Mouse (Mus musculus): ENCODE measurements around the gene Fam120a.
A peak's percentile ranks its signal among the peaks of the same experiment; 100 is the strongest.

The Fam120a gene

DNA sequence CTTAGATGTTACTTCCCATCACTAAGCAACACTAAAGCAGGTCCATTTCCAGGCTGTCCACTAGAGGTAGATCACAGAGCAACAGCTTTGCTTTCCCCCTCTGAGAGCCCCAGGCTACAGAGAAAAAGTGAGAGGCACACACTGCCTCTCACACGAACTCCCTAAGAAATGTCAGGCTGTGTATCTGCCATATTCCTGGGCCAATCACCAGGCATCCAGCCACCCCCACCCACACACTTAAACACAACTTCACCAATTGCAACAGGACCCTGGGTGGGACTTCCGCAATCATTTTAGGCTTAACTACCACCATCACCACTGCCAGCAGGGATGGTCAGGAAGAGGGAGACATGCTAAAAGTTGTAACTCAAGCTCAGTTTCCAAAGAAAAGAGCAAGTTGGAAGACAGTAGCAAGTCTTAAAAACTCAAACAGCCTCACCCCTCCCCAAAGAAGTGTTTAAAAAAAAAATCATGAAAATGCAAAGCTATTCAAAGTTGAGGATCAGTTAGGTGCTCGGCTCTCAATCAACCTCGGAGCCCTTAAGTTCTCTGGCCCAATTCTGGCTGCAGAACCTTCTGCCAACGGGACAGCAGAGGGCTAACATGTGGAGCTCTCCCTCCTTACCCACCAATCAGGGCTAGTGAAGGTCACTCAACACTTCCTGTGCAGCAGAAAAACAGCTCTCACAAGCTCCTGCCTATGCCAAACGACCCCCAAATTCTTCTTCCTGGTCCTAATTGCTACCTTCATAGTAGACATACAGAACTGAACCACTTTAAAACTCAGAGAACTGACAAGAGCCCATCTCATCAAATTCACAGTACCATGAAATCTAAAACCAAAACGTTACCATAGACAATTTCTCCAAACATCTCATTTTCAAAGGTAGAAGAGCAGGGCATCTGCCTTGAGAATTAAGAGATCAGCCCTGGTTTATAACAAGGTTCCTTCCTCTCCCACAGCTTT, 2.0 kb downstream of the Fam120a start:
- DNase-seq (ENCODE audit: low read depth, low spot score) = peak; percentile 72

- no peak for DNase-seq (ENCODE audit: low read depth, low spot score)
These were observed 3.0 kb downstream of the Fam120a start for GRCm38 (mm10) chr13:48964850-48965249.

- DNase-seq (ENCODE audit: low read depth, low spot score) = no peak
These were observed 4.7 kb downstream of the Fam120a start for GRCm38 (mm10) chr13:48963111-48963510.

DNA sequence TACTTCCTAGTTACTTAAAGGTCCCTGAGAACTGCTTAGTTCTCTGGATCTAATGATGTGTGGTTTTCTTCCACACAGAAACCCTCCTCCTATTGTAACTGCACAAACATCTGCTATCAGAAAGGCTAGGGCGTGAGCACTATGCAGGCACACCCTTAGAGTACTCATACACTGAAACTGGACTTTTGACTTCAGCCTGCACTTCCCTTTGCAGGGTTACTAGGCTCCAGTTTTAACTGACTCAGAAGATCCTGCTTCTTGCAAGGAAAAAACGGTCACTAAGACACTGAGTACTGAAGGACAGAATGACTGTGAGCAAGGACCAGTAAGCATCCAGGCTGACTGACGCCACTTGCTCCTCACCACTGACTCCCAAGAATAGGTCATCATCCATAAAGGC, 5.3 kb downstream of the Fam120a start:
- no peak for DNase-seq (ENCODE audit: low read depth, low spot score)

DNA sequence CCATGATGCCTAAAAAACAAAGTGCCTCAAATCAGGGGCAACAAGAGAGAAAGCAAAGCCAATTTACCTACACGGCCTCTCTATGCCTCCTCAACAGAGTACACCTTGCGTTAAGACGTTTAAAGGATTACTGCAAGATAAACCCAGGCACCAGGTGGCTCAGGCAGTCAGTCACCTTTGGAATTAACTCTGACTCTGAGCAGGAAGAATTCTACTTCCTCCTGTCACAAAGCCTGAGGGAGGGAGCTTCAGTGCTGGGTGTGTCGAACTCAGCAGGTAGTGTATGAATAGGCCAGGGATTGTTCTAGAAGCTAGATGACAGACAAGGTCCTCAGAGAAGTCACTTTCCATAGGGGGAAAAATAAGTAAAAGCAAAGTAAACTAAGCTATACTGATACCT, 9.2 kb downstream of the Fam120a start:
- DNase-seq (ENCODE audit: low read depth, low spot score) = no peak

- no peak for DNase-seq (ENCODE audit: low read depth, low spot score)
These were observed 13.0 kb downstream of the Fam120a start for GRCm38 (mm10) chr13:48954825-48955224.

DNA sequence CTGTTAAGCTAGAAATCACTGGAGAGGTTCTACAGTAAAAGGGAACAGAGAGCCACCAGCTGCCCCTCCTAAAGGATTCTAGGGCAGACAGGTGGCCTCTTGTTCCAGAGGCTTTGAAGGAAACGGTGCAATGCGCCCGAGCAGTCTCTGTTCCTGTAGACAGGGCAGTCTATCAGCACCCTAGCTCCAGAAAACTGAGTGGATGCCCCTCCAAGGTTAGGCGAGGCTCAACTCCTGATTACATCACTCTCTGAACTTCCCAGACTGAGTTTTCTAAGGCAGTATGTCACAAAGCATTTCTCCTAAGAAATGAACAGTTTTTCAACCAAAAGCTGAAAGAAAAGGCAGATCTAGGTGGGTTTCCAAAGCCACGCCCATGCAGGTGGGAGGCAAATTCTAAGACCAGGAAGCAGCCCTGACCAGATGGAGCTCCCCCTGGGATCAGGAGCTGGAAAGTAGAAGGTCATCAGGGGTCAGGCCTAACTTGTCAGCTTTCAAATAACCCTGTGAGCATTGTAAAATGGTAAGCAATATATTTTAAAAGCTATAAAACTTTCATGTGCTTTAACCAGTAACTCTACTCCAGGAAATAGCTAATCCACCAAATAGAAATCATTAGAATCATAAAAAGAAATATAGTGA, 17.1 kb downstream of the Fam120a start:
- no peak for DNase-seq (ENCODE audit: low read depth, low spot score)

DNA sequence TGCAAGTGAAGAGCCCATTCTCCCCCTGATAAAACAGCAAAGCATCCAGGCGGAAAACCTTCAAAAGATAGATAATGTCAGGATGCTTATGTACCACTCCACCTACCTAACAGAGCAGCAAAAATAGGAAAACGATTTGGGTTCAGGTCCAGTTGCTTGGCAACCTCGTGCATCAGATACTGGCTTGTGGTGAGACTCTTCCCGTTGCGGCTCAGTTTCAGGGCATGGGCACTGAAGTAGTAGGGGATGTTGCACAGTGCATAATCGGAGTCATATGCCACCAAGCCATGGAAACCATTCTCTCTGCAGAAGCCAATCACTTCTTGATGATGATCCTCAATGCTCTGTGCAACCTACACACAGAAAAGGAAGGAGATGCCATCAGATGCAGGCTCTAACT, 18.9 kb downstream of the Fam120a start:
- DNase-seq (ENCODE audit: low read depth, low spot score) = no peak

DNA sequence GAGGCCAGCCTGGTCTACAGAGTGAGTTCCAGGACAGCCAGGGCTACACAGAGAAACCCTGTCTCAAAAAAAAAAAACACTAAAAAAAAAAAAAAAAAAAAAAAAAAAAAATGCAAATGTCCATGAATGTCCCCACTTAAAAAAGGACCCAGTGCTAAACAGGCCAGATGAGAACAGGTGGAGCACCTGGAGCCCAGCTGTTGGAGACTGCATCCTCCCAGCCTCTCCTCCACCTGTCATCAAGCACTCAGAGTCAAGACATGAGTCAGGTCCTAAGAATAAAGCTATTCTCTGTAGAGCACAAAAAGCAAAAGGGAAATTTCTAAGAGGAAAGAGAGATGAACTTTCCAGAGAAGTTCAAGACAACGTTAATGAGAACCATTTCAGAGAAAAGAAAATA, 23.2 kb downstream of the Fam120a start:
- no peak for DNase-seq (ENCODE audit: low read depth, low spot score)

GRCm38 (mm10) chr13:48942471-48942870, 25.3 kb downstream of the Fam120a start:
- no peak for DNase-seq (ENCODE audit: low read depth, low spot score)

DNA sequence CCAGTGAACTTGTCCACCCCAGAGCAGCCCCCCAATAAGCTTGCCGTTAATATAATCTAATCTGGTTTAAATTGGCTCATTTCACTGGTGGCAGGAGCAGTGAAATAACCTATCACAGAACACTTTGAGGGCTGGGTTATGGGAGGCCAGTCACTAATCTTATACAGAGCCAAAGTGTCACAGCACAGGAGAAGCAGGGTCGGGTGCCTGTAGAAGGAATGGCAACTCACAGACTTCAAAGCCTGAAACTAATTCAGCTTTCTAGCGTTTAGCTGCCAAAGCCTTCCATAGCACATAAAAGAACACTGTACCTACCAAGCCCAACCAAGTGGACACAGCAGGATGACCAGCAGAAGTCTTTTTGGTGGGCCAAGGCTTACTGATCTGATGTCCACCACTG, 26.0 kb downstream of the Fam120a start:
- DNase-seq (ENCODE audit: low read depth, low spot score) = no peak

DNA sequence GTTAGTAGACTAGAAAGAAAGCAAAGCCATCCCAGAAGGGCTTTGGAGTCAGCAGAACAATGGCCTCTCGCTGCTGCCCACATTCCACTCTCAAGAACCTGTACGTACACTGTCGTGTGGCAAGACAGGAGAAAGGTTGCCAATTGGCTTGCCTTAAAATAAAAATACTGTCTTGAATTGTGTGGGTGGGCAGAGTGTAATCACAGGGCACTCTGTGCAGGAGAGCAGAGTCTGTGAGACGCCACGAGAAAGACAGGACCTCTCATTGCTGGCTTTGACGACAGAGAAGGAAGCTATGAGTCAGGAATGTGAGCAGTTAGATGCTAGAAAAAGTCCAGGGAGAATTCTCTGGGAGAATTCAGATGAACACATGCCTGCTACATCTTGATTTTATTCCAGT, 33.2 kb downstream of the Fam120a start:
- no peak for DNase-seq (ENCODE audit: low read depth, low spot score)

DNA sequence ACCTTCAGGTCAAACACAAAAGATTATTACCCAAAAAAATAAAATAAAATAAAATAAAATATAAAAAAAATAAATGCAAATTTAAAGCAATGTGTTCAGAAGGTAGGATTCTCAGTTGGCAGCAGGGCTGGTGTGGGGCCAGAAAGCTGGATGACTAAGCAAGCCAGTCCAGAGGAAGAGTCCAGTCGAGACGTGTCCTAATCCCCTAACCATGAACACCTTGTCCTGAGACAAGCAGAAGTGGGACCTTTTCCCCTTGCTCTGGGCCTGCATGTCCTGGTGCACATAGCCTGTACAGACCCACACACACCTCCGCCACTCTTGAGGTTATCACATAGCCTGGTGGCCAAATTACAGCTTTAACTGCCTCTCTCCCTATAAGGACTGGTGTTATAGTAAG, 35.1 kb downstream of the Fam120a start:
- no peak for DNase-seq (ENCODE audit: low read depth, low spot score)

GRCm38 (mm10) chr13:48931687-48932086, 36.1 kb downstream of the Fam120a start:
- no peak for DNase-seq (ENCODE audit: low read depth, low spot score)

DNA sequence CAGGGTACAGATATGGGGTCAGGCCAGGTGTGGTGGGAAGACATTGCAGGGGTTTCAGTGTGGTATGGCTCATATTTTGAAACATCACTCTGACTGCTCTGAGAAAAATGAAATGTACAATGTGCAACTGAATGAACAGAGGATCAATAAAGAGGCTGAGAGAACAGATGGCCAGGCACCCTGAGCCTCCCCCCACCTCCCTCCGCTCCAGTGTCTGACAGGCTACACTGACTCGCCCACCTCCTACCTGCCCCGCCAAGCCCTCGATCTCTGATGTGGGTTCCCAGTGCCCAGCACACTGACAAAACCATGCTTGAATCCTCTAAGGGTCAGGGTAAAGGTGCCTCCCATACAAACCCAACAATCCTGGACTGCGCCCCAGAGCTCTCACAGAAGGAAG, 36.6 kb downstream of the Fam120a start:
- no peak for DNase-seq (ENCODE audit: low read depth, low spot score)

DNA sequence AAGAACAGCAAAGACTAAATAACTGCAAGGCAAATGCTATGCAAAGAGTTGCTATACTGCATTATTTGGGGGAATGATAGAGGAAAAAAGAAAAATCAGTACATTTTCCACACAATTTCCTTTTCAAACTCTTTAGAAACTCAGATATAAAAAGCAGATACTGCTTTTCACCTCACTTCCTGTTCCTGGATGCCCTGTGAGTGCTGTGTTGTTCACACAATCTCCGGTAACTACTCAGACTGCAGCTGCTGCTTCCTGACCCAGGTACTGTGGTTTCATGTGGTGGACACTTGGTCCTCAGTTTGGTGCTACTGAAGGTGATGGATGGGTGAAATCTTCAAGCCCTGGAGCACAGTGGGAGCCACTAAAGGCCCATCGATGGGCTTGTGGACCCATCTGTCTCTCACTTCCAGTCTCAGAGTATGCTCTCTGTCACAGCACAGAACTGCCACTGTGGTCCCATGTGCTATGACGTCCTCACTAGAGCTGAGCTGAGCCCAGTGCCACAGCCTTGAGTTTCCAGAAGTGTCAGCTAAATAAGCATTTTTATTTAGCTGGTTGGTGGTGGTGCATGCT, 38.2 kb downstream of the Fam120a start:
- peak; percentile 53 for DNase-seq (ENCODE audit: low read depth, low spot score)

- no peak for DNase-seq (ENCODE audit: low read depth, low spot score)
These were observed 40.2 kb downstream of the Fam120a start for GRCm38 (mm10) chr13:48927609-48928008.

DNA sequence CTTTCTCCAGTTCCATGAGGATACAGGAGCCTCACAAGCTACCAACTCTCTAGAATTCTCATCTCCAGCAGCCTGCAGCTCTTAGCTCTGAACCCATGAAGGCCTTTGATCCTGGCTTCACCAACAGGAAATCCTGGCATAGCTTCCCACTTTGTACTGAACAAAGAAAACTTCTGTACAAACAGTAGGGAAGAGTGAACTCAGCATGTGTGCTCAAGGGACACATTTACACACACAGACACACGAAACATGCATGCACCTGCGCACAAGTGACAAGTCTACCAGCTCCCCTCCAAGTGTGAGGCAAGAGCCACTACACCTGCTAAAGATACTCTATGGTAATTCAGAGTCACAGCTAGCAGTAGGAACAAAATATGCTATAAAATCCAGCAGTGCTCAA, 45.1 kb downstream of the Fam120a start:
- no peak for DNase-seq (ENCODE audit: low read depth, low spot score)

- no peak for DNase-seq (ENCODE audit: low read depth, low spot score)
These were observed 46.6 kb downstream of the Fam120a start for GRCm38 (mm10) chr13:48921256-48921655.

DNA sequence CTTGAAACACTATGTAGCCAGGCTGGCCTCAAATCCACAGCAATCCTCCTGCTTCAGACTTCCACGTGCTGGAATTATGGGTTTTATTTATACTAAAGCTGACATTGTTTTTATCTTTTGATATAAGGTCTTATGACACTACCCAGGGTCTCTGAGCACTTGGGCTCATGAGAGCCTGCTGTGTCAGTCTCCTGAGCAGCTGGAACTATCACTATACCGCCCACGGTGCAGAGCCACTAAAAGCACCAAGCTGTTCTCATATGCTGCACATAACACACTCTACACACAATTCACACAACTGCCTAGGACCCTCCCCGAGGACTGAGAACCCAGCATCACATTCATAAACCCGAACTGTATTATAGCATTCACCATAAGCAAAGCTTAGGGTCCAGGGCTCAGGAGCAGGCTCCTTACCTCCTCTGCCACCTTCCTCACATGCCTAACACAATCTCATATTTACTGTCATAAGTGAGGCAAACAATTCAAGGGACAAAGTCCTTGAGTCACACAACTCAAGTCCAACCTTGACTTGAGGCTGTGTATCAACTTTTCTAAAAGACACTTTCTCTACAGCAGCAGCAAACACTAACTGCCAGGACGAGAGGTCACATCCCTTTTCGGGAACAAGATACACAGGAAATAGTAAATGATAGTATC, 47.9 kb downstream of the Fam120a start:
- no peak for DNase-seq (ENCODE audit: low read depth, low spot score)

DNA sequence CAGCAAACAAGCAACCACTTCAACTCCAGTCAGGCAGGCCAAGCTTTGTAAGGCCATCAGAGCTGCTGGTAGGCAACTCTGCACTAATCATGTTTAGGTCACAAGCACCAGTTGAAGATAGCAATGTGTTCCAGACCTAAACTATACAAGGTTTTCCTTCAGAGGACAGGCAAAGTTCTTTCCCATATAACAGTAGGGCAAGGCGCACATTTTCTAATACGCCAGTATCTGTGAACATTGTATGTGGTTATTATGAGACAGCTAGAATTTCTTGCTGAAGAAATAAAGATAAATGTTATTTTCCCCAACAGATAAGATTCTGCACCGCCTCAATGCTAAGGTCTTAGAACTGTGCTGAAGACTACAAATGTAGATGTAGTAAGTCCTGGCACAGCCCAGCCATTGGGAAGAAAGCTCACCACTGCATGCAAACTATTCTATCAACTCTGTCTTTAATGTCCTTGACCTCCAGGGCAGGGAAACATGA, 50.7 kb downstream of the Fam120a start:
- DNase-seq (ENCODE audit: low read depth, low spot score) = no peak

GRCm38 (mm10) chr13:48913680-48914079, 54.1 kb downstream of the Fam120a start:
- no peak for DNase-seq (ENCODE audit: low read depth, low spot score)

Data from CD4-positive, CD25-positive, alpha-beta regulatory T cell, adult 2 months (primary cell).